Mouse (Mus musculus) heart, embryonic 13.5 days (tissue): ENCODE data around the gene Piwil1. TPM values are rescaled to one million over a fixed set of nuclear protein-coding genes. Genes with fewer than 3 reads are reported as not detected.
"Not testable (repeated sequence)": the region's sequence is repeated elsewhere in the genome, so short reads cannot be mapped to it uniquely, and the experiment has no call there.

Experiments
- ATAC-seq: fragments of 200-750 bp; cut with Nextera tagmentation; 2 replicates; pipeline ENCODE4 v1.8.0; 2017; ENCODE audit warnings: moderate TSS enrichment; ENCODE audit not compliant: insufficient number of reproducible peaks, low FRiP score, low TSS enrichment; ENCODE audit errors: extremely low read depth
- H3K27ac ChIP-seq: fragments of 300-500 bp; sonication (generic); replicated peaks from 2 replicates; pipeline ENCODE4 v1.5.1; 2015; ENCODE audit warnings: moderate library complexity, mild to moderate bottlenecking, inconsistent platforms
- H3K27me3 ChIP-seq: fragments of 300-500 bp; sonication (generic); replicated peaks from 2 replicates; pipeline ENCODE4 v1.6.1; 2015; ENCODE audit warnings: mild to moderate bottlenecking, inconsistent platforms
- H3K36me3 ChIP-seq: fragments of 300-500 bp; sonication (generic); 2 replicates; pipeline ENCODE4 v1.6.1; 2015; ENCODE audit warnings: mild to moderate bottlenecking, inconsistent platforms
- H3K4me1 ChIP-seq: fragments of 300-500 bp; sonication (generic); 2 replicates; pipeline ENCODE4 v1.6.1; 2015; ENCODE audit warnings: inconsistent platforms
- H3K4me2 ChIP-seq: fragments of 300-500 bp; sonication (generic); 2 replicates; pipeline ENCODE4 v1.6.1; 2015; ENCODE audit warnings: inconsistent platforms, mild to moderate bottlenecking, moderate library complexity
- H3K4me3 ChIP-seq: fragments of 300-500 bp; sonication (generic); 2 replicates; pipeline ENCODE4 v1.5.1; 2015; ENCODE audit warnings: moderate library complexity, mild to moderate bottlenecking, inconsistent platforms
- H3K9ac ChIP-seq: fragments of 300-500 bp; sonication (generic); 2 replicates; pipeline ENCODE4 v1.6.1; 2015; ENCODE audit warnings: inconsistent platforms, mild to moderate bottlenecking, moderate library complexity
- H3K9me3 ChIP-seq: fragments of 300-500 bp; sonication (generic); 2 replicates; pipeline ENCODE4 v1.6.1; 2016; ENCODE audit warnings: inconsistent platforms
- WGBS: fragments of 180-500 bp; shearing (Covaris S2); methylation state at CpG from one replicate; pipeline ENCODE4 v1.1.7; 2015; ENCODE audit warnings: mixed read lengths; 5-methylcytosine and 5-hydroxymethylcytosine counted together
- polyA plus RNA-seq: library from polyadenylated mRNA; unstranded; fragments of >200 nt; fragmentation: Nextera tagmentation; extraction: Ambion mirVana; gene quantifications from 2 replicates; pipeline ENCODE4 v1.2.1, GENCODE M21; 2015

Gene Piwil1
- polyA plus RNA-seq, 1 experiment from 2014 or later: not detected

DNA sequence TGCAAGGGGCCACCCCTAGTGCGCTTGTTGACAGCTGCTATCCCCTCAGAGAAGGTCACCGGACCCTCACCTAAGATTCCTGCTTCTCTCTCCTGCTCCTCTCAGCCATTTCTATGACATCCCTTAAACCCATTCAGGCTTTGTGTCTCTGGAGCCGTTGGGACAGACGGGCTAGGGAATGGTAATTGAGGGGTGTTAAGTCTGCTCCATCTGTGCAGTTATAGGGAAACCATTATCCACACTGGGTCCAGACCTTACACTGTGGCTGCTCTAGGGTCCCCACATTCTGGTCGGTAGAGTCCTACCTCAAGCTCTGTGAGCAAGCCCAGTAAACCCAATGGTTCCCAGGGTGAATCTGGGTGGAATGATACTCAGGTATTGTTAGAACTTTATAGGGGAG is 6.6 kb downstream of the Piwil1 start:
- H3K4me2 ChIP-seq: no peak overlapping the region
- H3K4me3 ChIP-seq: no peak overlapping the region
- peaks cover 2% of the 10 kb centered on the region; the same call in 1 of the 2 replicates for H3K27me3 ChIP-seq
- ATAC-seq: no peak
- no peaks in the 10 kb centered on the region for H3K4me1 ChIP-seq
- H3K27ac ChIP-seq: no peak overlapping the region
- no peak overlapping the region for H3K9ac ChIP-seq
- WGBS: 72% methylated on average over 5 of the region's 5 CpGs
- no peaks in the 10 kb centered on the region for H3K36me3 ChIP-seq
- peaks cover 11% of the 10 kb centered on the region; the same call in 1 of the 2 replicates for H3K9me3 ChIP-seq

DNA sequence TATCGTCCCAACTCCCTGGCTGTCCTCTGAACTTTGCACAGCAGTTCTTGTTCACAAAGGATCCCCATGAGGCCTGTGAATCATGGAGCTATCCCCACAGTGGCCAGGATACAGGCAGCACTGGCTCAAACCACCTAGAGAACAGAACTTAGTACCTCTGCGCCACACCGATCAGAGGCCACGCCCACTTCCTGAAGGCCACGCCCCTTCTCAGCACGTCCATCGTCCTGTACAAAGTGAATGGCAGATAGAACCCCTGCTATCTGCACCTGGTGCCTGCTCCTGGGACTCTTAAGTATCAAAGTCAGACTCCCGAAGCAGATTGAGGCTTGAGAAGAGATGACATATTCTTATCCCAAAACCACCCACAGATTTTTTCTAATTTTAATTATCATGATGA is 8.3 kb downstream of the Piwil1 start:
- no peak overlapping the region for H3K27ac ChIP-seq
- 0 out of 2 replicates have a peak, but pooled peaks cover 6% of the 10 kb centered on the region for H3K4me1 ChIP-seq
- no peak for ATAC-seq
- no peaks in the 10 kb centered on the region for H3K36me3 ChIP-seq
- H3K27me3 ChIP-seq: peaks cover 9% of the 10 kb centered on the region
- H3K4me3 ChIP-seq: no peak overlapping the region
- WGBS: 21% methylated on average over 8 of the region's 8 CpGs
- H3K4me2 ChIP-seq: no peak overlapping the region
- H3K9ac ChIP-seq: no peak overlapping the region
- H3K9me3 ChIP-seq: peaks cover 11% of the 10 kb centered on the region; the same call in 1 of the 2 replicates

DNA sequence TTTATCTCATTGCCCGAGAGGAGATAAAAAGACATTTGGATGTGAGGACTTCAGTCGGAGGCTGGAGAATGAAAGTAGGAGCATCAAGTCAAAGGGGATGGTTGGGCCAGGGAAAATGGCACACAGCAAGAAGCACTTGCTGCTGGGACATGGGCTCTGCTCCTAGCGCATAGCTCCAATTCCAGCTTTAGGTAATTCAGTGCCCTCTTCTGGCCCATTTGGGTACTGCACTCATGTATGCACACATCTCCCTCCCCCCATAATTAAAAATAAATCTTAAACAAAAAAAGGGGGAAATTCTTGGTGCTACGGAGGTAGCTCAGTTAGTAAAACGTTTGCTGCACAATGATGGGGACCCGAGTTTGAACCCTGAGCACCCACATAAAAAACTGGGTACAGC is 9.5 kb downstream of the Piwil1 start:
- ATAC-seq: no peak

DNA sequence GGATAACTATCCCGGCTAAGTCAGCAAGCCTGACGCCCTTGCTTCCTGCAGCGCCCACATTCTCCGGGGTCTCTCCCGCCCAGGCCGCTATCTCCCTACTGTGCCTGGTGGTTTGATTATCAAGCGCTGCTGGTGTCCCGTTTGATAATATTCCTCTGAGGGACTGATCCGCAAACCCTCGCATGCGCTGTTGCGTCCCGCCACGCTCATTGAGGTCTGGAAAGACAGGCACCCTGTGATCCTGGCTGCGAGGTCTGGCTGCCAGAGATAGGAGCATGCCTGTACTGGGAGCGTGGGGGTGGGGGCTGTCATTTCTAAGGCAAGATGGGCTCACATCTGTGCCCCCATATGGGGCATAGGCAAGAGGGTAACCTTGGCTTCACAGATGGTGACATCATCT is 12.8 kb downstream of the Piwil1 start:
- WGBS: 21% methylated on average over 16 of the region's 16 CpGs
- Histone ChIP-seq H3K27me3 (peaks cover 9% of the 10 kb centered on the region), H3K9ac (no peak overlapping the region), H3K4me2 (peak overlapping the region; percentile 43; the same call in 1 of the 2 replicates), H3K27ac (no peak overlapping the region), H3K4me3 (no peak overlapping the region), H3K4me1 (0 out of 2 replicates have a peak, but pooled peaks cover 6% of the 10 kb centered on the region), H3K9me3 (peaks cover 13% of the 10 kb centered on the region; the same call in 1 of the 2 replicates), H3K36me3 (no peaks in the 10 kb centered on the region)
- no peak for ATAC-seq

More for the DNA sequence above, 9.5 kb downstream of the Piwil1 start:
- peaks cover 9% of the 10 kb centered on the region for H3K27me3 ChIP-seq
- no peaks in the 10 kb centered on the region for H3K36me3 ChIP-seq
- H3K4me1 ChIP-seq: 0 out of 2 replicates have a peak, but pooled peaks cover 6% of the 10 kb centered on the region
- no peak overlapping the region for H3K4me2 ChIP-seq
- no peak overlapping the region for H3K27ac ChIP-seq
- no peak overlapping the region for H3K4me3 ChIP-seq
- H3K9me3 ChIP-seq: 0 out of 2 replicates have a peak, but pooled peaks cover 4% of the 10 kb centered on the region
- no peak overlapping the region for H3K9ac ChIP-seq
- 77% methylated on average over 6 of the region's 6 CpGs for WGBS

DNA sequence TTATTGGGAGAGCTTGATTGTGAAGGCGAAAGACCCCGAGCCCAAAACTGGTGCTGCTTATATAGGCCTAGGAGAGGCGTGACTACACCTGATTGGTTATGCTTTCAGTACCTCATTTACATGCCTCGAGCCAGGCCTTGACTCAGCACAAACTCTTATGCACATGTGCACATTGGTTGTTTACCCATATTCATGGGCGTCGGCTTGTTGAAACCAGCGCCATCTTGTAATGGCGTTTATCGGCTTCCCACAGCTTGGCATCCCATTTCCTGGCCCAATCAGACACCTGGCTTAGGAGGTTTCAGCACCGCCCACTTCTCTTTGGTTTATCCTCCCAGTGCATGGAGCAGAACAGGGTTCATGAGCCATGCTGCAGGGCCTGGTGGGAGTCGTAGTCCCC is 18.1 kb downstream of the Piwil1 start:
- H3K9ac ChIP-seq, H3K4me1 ChIP-seq, H3K36me3 ChIP-seq, H3K4me2 ChIP-seq, ATAC-seq, H3K9me3 ChIP-seq, H3K27ac ChIP-seq, H3K4me3 ChIP-seq, H3K27me3 ChIP-seq: not testable (repeated sequence)
- 78% methylated on average over 11 of the region's 11 CpGs for WGBS

DNA sequence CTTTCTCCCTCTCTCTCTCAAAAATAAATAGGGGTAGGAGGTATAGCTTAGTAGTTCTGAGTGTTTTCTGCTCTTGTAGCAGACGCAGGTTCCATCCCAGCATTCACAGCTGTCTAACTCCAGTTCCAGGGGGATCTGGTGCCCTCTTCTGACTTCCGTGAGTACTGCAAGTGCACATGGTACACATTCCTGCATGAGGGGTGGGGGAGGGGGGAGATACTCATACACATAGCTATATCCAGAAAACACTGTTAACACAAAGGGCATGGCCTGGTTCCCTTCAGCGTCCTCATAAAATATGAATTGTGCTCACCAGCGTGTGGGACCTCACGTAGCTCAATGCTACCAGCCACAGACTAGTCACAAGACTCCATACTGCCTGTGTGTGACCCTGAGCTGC is 27.0 kb downstream of the Piwil1 start:
- Histone ChIP-seq H3K4me3 (no peak overlapping the region), H3K27me3 (no peaks in the 10 kb centered on the region), H3K4me1 (no peaks in the 10 kb centered on the region), H3K9ac (no peak overlapping the region), H3K9me3 (no peaks in the 10 kb centered on the region), H3K27ac (no peak overlapping the region), H3K4me2 (no peak overlapping the region), H3K36me3 (no peaks in the 10 kb centered on the region)
- 68% methylated on average over 5 of the region's 5 CpGs for WGBS
- ATAC-seq: no peak

DNA sequence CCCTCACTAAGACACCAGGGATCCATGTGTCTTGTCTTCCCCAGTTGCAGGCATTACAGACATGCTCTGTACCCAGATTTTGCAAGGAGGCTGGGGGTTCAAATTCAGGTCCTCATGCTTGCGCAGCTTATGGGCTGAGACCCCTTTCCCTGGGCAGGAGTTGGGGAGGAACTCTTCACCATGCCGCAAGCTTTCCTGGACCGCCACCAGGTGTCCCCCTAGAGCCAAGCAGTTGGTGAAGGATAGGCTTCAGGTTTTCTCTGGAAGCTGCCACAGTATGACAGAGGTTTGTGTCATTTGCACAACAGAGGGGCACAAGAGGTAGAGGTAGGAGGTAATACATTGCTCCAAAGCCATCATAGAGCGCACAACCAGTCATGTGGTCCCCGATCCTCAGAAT is 28.3 kb downstream of the Piwil1 start:
- no peak overlapping the region for H3K9ac ChIP-seq
- H3K27ac ChIP-seq: no peak overlapping the region
- H3K4me2 ChIP-seq: no peak overlapping the region
- H3K4me3 ChIP-seq: no peak overlapping the region
- 39% methylated on average over 5 of the region's 5 CpGs for WGBS
- no peaks in the 10 kb centered on the region for H3K4me1 ChIP-seq
- no peaks in the 10 kb centered on the region for H3K36me3 ChIP-seq
- H3K9me3 ChIP-seq: no peaks in the 10 kb centered on the region
- peaks cover 5% of the 10 kb centered on the region; the same call in 1 of the 2 replicates for H3K27me3 ChIP-seq
- ATAC-seq: no peak

DNA sequence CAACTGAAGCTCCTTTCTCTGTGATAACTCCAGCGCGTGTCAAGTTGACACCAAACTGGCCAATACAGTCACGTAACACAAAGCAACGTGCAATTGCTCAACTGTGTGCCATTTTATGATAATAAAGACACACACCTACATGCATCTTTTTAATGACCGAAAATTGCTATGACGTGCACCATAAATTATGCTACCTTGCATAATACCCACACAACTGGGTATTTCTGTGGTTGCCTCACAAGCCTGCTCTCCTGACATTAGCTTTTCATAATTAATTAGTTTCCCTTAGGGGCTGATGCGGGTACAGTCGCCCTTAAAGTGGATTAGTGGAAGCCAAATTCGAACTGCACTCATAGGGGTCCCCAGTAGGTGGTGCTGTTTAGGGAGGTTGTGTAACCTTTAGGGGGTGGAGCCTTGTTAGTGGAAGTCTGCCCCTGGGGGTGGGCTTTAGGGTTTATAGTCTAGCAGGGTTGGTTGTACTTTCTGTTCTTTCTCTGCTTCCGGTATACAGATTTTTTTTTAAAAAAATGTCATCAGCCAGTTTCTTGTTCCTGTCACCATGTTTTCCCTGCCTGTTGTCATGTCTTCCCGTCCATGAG is 30.2 kb downstream of the Piwil1 start:
- Histone ChIP-seq H3K4me1 (no peaks in the 10 kb centered on the region), H3K4me2 (no peak overlapping the region), H3K36me3 (no peaks in the 10 kb centered on the region), H3K9ac (no peak overlapping the region), H3K27ac (no peak overlapping the region), H3K9me3 (no peaks in the 10 kb centered on the region), H3K27me3 (peaks cover 22% of the 10 kb centered on the region), H3K4me3 (no peak overlapping the region)
- no peak for ATAC-seq
- WGBS: 65% methylated on average over 11 of the region's 11 CpGs

DNA sequence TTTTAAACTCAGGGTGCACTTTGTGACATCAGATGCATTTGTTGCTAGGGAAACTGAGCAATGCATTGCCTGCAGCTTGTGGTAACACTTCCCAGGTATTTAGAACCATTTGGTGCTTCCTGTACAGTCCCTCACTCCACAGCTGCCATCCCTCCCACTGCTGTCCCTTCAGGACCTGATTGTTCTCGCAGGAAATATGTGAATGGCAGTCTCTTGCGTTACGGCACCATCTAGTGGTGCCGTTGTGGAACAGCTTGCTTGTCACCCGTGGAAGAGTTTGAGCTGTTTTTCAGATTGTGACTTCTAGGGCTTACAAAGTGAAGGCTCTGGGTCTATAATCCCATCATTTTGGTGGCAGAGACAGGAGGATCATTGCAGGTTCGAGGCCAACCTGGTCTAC is 31.6 kb downstream of the Piwil1 start:
- ATAC-seq: no peak
- H3K4me3 ChIP-seq: no peak overlapping the region
- H3K27me3 ChIP-seq: peaks cover 33% of the 10 kb centered on the region
- WGBS: 2% methylated on average over 6 of the region's 6 CpGs
- no peaks in the 10 kb centered on the region for H3K36me3 ChIP-seq
- no peaks in the 10 kb centered on the region for H3K4me1 ChIP-seq
- no peak overlapping the region for H3K4me2 ChIP-seq
- no peak overlapping the region for H3K9ac ChIP-seq
- no peak overlapping the region for H3K27ac ChIP-seq
- no peaks in the 10 kb centered on the region for H3K9me3 ChIP-seq

DNA sequence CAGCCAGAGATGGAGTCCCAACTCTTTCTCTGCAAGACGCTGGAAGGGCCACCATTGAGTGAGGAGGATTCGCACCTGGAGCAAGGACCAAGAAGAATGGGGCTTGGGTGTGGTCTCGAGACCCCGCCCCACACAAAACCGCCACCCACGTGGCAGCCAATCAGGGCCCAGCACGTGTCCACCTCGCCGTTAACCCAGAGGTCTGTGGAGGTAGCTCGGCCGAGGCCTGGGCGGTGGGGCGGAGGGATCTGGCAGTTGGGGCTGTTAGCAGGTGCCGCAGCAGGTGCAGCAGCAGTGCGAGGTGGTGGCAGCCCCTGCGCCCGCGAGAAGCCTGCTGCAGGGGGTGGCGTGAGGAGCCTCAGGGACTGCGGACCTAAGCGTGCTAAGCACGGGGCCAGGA is 33.6 kb downstream of the Piwil1 start:
- no peaks in the 10 kb centered on the region for H3K9me3 ChIP-seq

DNA sequence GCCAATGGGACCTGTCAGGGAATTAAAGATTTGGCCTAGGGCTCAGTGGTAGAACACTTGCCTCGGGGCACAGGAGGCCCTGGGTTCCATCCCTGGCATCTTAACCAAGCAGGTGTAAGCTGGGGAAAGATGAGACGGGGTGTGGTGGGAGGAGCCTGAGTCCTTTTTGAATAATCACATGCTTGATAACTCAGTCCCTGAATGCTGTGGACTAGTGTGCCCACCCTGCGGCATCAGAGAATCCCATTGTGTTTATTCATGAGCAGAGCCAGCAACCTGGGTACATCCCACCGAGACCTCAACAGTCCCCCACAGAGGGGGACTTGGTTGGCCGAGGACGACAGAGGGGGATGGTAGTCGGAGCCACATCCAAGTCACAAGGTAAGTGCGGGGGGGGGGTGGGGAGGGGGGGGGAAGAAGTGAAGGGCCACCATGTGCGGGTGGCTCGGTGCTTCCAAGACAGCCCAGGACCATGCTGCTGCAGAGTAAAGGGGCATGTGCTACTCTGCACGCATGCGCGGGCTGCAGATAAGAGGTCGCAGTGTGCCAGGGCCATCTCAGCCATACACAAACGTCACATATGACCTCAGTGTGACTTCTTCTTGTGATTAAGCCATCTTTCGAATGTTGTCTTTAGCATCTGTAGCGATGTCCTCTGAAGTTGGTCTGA is 37.0 kb downstream of the Piwil1 start:
- Histone ChIP-seq H3K4me2 (no peak overlapping the region), H3K36me3 (no peaks in the 10 kb centered on the region), H3K4me3 (no peak overlapping the region), H3K4me1 (no peaks in the 10 kb centered on the region), H3K9me3 (no peaks in the 10 kb centered on the region), H3K27me3 (peaks cover 56% of the 10 kb centered on the region), H3K27ac (no peak overlapping the region), H3K9ac (no peak overlapping the region)
- no peak for ATAC-seq
- 39% methylated on average over 16 of the region's 17 CpGs for WGBS

More for the DNA sequence above, 33.6 kb downstream of the Piwil1 start:
- Histone ChIP-seq H3K36me3 (no peaks in the 10 kb centered on the region), H3K27me3 (peaks cover 49% of the 10 kb centered on the region), H3K9ac (no peak overlapping the region), H3K27ac (no peak overlapping the region), H3K4me2 (no peak overlapping the region), H3K4me1 (no peaks in the 10 kb centered on the region), H3K4me3 (no peak overlapping the region)
- 54% methylated on average over 22 of the region's 22 CpGs for WGBS
- ATAC-seq: no peak

DNA sequence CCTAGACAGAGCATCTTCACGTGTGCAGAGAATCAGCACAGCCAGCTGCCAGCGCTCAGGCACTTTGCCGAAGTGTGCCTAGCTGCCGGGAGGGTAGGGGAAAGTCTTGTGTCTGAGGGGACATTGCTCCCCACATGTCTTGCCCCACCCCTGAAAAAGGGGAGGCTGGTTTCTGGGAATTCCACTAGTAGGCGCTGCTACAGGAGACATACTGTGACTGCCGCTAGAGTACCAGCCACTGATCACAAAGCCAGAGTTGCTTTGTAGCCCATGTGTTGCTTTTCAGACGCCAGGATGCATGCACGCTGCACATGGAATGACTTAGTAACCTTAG is 37.5 kb downstream of the Piwil1 start:
- Histone ChIP-seq H3K4me1 (no peaks in the 10 kb centered on the region), H3K4me3 (no peak overlapping the region), H3K27ac (no peak overlapping the region), H3K9ac (no peak overlapping the region), H3K9me3 (no peaks in the 10 kb centered on the region), H3K4me2 (no peak overlapping the region), H3K27me3 (peaks cover 59% of the 10 kb centered on the region), H3K36me3 (no peaks in the 10 kb centered on the region)
- 35% methylated on average over 8 of the region's 8 CpGs for WGBS
- no peak for ATAC-seq
